Mouse (Mus musculus): ENCODE results near the gene Sema3b.
A peak's percentile ranks its signal among the peaks of the same experiment; 100 is the strongest.

Sema3b gene

DNA sequence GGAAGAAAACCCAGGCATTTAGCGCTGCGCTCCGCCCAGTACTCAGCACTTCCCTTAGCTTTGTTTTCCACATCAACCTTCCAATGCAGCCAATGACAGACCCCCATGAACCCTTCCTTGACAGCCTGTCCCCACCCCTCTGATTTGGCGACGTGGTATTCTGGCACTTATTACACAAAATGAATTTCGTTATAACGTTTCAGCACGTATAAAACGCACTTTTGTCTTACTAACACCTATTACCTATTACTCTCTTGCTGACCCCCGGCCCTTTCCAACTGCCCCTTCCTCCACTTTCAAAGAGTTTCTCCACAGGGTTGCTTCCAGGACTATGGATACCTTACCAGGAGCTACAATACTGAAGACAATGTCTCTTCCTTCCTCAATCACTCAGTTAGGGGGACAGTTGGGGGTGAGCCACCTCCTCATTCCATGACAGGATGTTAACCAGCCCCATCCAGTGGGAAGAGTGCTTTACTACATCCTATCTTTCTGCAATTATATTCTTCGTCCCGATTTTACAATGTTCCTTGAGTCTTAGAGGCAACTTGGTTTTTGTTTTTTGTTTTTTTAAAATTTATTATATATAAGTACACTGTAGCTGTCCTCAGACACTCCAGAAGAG lies 4.0 kb upstream of the Sema3b start:
- DNase-seq (ENCODE audit: low spot score in 2 of 2) = no peak

DNA sequence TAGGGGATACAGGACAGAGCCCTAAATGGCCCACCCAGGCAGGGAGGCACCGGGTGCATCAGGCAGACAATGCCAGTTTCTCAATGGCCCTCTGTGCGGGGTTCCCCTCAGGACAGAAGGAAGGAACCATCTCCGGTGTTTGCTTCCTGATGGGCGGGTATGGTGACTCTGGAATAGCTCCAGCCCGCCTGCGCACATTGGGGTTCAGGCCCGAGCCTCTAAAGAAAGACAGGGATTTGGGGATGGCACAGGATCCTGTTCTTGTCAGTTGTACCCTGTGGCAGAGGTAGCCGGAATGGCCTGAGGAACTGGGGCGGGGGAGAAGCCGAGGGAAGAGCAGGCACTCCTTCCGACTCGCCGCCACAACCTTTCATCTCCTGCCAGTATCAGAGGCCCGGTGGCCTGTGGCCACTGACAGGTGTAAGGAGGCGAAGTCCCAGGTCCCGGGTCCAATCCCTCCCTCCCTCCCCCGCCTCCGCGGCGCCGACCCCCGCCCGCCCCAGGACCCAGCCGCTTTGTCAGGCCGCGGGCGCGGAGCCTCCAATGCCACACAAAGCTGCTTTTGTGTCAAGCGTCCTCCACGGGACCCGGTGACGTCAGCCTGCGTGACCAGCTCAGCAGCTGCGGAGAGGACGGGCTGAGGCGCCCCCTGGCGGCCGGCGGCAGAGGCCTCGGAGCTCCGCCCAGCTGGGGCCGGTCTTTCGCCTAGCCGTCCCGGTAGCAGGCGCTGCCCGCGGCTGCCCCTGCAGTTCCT lies 3.3 kb upstream of the Sema3b start:
- DNase-seq (ENCODE audit: low spot score in 2 of 2) = peak; percentile 94 to 98

DNA sequence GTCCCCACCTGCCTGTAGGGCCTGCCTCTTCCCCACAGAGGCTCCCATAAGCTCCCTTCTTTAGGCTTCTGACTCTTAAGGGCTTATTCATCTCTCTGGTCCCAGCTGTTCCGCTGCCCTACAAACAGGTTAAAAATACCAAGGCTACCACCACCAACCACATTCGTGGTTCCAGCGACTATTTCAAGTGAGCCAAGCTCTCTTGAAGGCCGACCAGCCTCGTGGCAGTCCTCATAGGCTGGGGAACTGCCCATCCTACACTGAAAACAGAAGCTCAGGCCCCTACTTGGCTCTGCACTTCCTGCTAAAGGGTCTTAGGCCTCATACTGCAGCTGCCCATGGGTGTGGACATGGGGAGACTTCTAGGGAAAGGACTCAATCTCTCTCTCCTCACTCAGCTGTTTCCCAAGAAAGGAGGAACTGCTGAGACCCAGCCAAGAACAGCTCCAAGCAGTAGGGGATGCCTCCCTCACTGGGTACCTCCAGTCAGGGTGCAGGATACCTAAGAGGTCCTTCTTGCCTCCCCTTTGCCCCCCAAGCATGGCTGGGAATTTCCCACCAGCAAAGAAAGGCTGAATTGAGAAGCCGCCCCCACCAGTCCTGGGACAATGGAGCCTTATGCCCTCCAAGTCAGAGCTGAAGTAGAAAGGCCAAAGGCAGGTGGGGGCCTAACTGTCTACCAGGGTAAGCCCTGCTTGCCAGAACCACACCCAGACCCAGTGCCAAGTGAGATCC lies 2.6 kb upstream of the Sema3b start:
- no peak for DNase-seq (ENCODE audit: low spot score in 2 of 2)

DNA sequence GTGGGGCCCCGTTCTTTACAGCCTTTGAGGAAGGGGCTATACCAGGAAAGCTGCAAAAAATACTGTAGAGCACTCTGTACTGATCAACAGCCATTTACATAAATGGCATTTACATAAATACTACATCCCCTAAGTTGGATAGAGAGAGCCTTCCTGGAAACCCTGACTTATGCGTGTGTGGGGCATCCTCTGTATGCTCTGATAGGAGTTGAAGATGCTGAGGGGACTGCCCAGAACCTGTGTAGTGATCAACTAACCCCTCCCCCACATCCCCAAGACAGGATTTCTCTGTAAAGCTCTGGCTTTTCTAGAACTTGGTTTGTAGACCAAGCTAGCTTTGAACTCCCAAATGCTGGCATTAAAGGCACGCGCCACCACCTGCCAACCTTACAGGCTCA lies 403 bp upstream of the Sema3b start:
- no peak for DNase-seq (ENCODE audit: low spot score in 2 of 2)

DNA sequence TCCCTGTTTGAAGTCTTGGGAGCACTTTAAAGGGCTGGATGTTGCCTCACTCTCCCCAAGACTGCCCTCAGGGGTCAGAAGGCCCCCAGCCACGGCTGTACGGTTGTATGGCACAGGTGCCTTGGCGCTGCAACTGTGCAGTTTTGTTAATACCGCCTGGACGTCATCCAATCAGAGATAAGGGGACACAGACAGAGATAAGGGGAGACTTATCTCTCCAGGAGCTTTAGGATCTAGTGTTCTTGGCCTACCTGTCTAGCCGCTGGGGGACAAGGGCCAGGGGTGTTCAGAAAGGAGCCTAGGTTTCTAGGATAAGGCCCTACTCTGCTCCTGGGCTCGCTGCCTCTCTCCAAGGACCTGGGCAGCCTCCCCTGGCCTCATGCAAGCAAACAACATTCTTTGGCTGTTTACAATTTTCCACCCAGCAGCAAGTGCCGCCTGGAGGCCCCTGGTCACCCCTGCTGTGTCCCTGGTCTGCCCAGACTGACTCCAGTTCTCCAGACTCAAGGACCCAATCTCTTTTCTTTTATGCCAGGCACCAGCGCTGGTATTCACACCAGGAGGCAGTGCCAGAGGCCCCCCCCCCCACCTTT lies 1.3 kb downstream of the Sema3b start:
- no peak for DNase-seq (ENCODE audit: low spot score in 2 of 2)

DNA sequence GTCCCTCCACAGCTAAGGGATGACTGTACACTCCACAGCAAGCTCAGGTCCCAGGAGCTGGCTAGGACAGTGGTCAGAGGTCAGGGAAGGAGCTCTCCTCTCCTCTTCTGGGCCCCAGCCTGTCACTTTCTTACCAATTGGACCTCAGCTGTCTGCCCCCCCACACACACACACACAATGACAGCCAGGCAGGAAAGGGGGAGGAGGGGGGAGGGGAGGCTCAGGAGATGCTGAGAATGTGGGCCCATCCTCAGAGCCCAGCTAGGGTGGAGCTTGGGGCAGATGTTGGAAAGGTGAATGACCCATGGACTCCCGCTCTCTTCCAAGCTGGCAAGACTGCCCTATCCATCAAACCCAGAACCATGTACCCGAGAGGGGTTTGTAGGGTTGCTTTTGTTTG lies 2.0 kb downstream of the Sema3b start:
- no peak for DNase-seq (ENCODE audit: low spot score in 2 of 2)

DNA sequence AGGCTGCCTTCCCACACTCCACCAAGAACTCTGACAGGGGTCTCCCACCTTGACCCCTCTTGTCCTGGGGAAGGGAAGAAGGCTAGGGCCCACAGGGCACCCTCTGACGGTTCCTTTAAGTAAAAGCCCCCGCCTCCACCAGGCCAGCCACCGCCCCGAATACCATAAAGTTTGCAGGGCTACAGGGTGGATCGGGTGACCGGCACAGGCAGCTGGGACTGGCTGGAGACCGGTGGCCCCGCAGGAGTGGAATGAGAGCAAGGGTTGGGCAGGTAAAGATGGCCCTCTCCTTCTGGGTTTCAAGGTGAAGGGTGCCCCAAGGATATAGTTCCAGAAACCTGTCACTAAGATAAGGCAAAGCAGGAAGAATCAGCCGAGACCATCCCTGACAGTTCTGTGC lies 2.4 kb downstream of the Sema3b start:
- DNase-seq (ENCODE audit: low spot score in 2 of 2) = no peak

DNA sequence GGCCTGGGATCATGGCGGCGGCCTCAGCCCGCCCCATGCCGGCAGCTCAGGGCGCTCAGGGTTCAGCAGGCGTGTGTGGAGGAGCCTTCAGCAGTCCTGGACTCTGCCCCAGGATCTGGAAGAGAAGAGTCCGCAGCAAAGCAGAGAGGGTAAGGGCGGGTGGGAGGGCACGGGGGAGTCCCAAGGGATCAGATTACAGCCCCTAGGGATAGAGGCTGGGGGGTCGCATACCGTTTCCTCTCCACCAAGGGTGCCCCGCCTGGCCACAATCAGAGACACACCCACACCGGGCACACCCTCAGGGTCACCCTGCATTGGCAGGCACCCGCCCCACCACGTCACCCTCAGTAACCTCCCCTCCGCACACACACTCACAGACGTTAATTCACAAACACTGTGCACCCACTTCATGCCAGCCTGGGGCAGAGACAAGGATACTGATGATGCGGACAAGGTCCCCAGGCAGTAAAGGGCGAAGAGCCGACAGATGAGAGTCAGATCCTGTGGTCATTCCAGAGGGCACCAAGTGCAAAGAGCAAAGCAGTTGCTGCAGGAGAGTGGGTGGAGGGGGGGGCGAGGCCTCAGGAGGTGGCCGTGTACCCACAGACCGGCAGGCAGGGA lies 3.9 kb downstream of the Sema3b start:
- no peak for DNase-seq (ENCODE audit: low spot score in 2 of 2)

DNA sequence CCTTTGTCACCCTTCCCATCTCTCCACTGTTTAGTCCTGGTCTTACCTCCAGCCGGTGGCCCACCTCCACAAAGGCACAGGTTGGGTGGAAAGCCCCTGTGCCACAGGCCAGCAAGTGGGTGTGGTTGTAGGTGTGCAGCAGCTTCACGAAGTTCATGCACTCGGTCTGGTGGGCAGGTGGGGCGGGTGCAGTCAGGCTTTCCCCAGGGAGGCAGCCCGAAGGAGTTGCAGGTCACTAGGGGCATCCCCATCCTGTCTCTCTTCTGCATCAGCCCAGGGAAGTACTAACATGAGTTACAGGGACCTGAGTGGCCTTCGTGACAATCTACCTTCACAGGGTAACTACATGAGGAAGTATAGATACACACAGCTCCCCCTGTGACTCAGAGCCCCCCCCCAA lies 5.8 kb downstream of the Sema3b start:
- no peak for DNase-seq (ENCODE audit: low spot score in 2 of 2)

DNA sequence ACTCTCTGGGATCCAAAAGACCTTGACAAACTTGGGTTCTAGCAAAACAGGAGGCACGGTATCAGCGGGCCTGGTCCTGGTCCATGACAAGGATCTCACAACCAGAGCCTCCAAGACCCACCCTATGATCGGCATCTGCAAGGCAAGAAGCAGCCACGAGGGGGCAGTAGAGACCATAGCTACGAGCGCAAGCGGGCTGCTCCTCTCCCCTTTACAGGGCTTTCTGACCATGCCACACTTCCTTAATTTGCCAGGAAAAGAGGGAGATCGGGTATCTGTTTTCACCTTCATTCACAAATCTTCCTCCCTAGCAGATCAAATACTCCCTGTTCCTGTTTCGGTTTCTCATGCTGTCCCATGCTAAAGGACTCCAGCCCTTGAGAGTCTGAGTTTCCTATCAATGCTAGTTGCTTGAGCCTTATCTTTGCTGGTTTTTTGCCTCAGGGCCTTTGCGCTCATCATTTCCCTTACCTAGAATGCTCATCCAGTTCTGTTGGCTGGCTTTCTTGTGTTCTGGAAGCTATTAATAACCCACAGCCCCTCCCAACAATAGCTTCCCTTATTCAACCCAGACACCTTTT lies 6.9 kb downstream of the Sema3b start:
- DNase-seq (ENCODE audit: low spot score in 2 of 2) = peak; percentile 86 to 93

DNA sequence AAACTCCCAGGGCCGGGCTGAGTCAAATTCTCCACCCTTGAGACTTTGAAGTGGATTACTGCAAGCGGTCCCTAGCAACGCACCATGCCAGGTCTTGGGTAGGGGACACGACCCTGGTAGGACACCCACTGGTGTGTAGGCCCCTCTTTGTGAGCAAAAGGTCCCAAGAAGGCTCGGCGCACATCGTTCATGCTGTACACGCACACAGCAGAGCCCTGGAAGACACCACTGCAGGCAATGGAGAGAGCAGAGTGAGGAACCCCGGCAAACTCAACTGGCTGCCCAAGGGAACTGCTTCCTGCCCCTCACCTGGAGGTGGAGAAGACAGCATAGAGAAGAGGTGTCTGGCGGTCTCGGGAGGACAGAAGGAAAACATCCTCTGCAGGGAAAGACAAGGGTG lies 7.8 kb downstream of the Sema3b start:
- no peak for DNase-seq (ENCODE audit: low spot score in 2 of 2)

DNA sequence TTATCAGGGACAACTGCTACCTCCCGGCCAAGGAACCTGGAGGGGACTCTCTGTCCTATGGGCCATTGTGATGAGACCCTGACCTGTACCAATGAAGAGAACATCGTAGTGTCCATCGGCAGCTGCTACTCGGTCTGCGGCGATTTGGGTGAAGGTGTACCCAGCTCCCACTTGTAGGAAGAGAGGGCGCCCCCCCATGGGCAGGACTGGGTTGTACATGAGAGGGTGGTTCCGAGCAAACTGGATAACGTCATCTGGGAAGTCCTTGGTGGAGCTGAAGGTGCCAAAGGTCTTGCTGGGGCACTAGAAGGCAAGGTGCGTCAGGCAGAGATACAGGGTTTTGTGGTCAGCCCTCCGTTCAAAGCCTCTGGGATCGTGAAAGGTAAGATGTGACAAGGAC lies 8.3 kb downstream of the Sema3b start:
- no peak for DNase-seq (ENCODE audit: low spot score in 2 of 2)

DNA sequence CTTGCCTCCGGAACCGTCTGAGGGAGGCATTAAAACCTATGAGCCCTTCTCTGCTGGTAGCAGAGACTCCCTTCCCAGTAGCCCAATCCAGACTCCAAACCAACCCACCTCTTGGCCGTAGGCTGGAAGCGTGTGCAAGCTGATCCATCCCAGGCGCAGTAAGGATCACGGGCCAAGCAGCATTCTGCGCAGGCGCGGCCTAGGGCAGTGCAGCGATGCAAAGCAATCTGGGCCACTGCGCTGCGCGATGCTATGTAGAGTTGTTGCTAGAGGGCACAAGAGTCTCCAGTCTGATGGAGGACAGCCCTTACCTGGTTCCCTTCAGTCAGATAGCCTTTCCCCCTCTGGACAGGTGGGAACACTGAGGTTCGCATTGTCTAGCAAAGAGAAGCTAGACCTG lies 9.2 kb downstream of the Sema3b start:
- DNase-seq (ENCODE audit: low spot score in 2 of 2) = no peak

DNA sequence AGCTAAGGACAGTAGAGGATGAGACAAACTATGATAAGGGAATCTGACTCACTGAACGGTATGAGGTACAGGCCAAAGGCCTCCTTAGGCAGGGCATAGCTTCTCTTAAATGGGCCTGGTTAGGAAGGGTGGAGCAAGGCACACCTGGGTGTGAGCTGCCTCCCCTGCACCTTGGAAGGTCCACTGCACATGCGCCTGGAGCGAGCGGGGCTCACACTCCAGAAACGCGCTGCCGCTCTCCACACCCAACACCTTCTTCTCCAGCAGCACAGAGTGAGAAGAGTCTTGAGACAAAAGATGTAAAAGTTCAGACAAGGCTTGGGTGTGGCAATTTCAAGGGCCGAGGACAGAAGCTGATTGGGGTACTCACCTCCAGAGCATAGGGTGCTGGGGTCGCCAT lies 9.6 kb downstream of the Sema3b start:
- DNase-seq (ENCODE audit: low spot score in 2 of 2) = no peak

DNA sequence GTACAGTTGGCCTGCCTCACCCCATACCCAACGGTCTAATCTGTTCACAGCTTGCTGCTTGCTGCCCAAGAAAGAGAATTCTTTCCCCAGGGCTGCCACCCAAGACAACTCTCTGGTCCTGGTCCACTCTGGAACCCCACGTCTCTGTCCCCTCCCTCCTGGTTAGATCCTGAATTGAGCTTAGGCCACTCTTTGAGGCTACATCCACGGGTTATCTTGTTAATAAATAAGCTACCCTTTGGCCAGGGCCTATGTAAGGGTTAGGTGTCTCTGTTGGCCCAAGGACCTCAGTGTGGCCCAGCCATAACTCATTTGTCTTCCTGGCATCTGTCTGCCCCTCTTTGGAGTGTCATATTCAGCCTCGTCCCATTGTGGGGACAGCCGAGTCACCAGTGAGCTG lies 10.6 kb downstream of the Sema3b start:
- DNase-seq (ENCODE audit: low spot score in 2 of 2) = no peak

DNA sequence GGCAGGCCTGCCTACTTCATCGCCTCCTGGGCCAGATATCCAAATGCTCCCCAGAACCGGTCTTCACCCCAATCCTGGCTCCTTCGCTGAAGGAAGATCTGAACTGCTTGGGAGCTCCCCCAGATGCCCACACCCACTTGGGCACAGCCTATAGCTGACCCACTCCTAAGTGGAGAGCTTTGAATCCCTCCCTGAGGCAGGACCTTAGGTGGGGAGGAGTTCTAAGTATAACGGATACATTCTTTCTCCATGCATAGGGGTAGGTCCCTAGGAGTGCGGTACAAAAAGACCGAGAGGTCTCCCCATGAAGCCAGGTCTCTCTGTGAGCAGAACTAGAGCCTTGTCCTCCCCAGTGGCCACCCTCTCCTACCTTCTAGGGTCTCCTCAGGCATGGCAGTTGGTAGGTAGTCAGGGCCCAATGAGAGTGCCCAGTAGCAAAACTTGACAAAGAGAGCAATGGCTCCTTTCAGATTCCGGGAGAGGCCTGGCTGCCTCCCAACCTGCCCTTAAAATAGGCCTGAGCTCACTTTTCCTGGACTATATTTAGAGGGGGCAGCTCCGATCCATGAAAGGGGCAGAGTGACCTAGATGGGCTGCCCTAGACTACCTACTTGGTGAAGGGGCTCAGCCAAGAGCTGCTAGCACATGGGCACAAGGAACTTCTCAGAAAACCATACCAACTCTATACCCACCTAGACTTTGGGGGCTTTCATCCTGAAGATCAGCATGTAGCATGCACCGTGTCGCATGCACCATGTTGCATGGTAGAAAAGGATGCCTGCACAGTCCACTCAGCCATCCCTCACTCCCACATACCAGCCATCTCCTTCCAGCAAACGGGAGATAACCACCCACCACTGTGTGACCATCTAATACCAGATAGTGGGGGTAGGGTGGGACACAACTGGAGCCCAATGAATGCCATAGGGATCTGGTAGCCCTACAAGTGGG lies 12.1 kb downstream of the Sema3b start:
- DNase-seq (ENCODE audit: low spot score in 2 of 2) = no peak

DNA sequence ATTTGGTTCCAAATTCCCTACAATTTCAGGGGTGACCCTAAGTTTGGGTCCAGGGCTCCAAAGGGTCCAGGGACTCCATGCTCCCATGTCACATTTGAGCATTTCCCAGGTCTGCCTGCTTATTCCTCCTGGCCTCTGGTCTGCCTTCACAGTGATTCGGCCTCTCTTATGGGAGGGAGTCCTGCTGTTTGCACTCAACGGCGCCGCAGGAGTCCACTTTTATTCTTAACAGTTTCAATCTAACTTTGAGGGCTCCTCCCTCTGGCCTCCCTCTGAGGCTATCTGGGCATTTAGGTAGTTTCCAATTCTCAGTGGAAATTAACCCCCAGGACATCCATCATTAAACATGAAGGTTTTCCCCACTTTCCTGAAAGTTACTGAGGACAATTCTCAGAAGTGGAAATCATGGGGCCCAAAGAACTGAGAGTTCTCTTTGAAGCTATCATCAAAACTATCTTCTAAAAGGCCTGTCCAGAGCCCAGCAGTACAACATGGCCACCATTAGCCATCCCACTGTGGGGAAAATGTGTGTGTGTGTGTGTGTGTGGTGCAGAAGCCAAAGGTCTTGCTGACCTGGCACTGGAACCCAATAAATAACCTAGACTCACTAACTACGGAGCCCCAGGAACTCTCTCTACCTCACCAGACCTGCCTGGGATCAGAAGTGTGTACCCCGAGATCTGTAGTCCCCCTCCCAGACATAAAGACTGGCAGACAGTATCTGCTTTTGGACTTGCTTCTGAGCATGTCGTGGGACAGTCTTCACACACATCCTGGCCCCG lies 14.6 kb downstream of the Sema3b start:
- DNase-seq (ENCODE audit: low spot score in 2 of 2) = no peak

DNA sequence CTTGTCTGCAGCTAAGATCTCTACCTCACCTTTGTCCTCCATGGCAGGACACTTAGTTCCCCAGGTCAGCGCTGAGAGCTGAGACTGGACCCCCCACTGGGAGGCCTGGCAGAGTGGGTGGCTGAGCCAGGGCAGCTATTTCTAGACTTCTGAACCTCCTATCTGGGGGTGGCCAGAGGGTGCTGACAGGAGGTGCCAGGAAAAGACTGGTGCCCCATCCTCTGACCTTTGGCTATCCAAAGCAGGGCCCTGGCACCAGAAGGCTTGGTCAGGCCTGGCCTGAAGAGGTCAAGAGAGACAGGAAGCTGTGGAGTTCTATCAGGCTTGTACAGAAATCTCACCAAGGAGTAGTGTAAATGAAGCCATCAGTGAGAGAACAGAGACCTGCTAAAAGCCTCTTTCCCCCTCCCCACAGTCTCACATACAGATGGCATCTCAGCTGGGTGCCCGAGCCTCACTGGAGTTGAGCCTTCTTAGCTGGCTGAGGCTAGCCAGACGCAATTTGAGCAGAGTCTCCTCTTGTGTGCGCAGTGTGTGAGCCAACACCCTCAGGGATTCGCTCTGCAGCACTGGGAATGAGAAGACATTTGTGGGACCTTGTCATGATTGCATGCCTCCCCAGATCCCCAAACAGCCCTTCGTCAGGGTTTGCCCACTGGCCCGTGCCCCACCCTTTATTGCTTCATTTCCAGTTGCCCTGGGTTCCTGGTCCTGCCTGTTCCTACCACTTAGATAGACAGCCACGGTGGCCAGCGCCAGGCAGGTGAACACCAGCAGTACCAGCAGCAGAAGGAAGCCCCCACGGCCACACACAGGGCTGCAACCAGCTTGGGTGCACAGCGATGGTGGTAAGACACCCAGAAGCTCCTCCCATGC lies 15.7 kb downstream of the Sema3b start:
- no peak for DNase-seq (ENCODE audit: low spot score in 2 of 2)

DNA sequence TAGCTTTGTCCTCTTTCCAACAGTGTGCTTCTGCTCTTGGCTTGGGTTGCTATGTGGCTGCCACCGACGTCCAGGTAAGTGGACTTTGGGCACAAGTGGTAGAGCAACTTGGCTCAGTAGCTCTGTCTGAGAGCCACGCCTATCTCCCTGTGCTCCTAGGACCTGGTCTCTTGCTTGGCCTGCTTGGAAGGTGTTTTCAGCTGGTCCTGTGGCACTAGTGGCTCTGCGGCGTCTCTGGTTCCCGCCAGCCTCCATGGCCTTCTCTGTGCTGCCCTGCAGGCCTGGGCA lies 18.3 kb downstream of the Sema3b start:
- no peak for DNase-seq (ENCODE audit: low spot score in 2 of 2)
